Mouse (Mus musculus) heart, adult 10 weeks (tissue): ENCODE data around the gene Olfr1216. TPM values are rescaled to one million over a fixed set of nuclear protein-coding genes. Genes with fewer than 3 reads are reported as not detected.

Experiments
- polyA plus RNA-seq: library from polyadenylated mRNA; stranded (reverse); fragments of 350-450 nt; fragmentation: Illumina TruSeq; extraction: RNeasy Lipid Tissue Mini Kit (QIAGEN cat#74804); gene quantifications from one replicate; pipeline ENCODE4 v1.2.3, GENCODE M21; 2014; ENCODE audit warnings: low read depth, low replicate concordance

Gene Olfr1216
- polyA plus RNA-seq: not detected

DNA sequence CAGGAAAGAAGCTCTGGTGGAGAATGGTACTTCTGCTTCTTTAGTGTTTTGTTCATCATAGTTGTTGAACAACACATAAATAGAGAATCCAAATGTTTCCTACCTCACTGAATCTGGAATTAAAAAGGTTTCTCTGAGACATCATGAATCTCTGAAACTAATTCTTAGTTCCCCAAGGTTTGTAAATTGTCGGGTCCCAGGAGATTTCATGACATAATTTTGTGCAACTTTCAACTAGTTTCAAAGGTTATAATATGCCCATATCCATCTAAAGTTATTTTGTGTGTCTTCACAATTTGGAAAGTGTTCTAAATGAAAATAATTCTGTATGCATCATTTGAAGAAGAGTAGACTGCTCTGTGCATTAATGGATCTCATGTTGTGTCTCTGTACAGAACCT, at the start of gene Olfr1216:
Gene Olfr1216, minus strand, starts transcription at position 101 of the 400 bp plus-strand sequence.

DNA sequence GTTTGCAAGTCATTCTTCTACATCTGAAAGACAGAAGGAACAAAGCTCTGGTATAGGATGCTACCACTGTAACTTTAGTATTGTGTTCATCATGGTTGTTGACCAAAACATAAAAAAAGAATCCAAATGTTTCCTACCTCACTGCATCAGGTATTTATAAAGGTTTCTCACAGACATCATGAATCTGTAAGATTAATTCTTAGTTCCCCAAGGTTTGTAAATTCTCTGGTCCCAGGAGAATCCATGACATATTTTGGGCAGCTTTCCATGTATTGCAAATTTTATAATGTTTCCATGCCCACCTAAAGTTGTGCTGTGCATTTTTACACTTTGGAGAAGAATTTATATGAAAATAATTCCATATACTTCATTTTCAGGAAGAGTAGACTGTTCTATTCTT, 42.9 kb upstream of the Olfr1216 start, which contains the start of gene Olfr1218:
Gene Olfr1218, minus strand, starts transcription at position 101 of the 400 bp plus-strand sequence.

DNA sequence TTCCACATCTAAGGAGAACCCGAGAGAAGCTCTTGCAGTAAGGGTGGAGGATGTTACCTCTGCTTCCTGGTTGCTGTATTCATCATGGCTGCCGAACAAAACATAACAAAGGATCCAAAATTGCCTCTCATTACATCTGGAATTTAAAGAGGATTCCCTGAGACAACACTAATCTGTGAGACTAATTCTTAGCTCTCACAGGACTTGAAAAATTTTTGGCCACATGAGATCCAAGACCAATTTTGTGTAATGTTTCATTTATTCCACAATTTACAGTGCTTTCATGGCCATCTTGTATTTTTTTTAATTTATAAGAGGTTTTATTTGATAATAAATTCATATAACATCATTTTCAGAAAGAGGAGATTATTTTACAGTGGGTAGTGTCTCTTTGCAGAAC, 13.8 kb upstream of the Olfr1216 start, which contains the start of gene Olfr1217:
Gene Olfr1217, minus strand, starts transcription at position 101 of the 400 bp plus-strand sequence.

DNA sequence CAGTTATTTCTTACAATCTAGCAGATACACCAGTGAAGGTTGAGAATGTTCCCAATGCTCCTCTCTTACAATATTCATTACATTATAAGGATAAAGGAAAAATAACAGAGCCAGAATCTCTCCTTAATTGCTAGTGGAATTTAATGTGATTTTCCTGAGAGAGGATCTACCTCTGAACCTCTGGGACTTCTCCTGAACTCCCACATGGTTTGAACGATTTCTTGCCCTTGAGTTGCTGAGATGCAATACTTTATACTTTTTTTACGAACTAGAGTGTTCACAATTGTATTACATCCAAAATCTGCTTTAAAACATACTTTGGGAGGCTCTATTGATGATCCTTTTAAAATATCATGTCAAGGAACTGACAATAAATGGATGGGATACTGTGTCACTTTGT, 11.3 kb downstream of the Olfr1216 start, which contains the start of gene Olfr1215:
Gene Olfr1215, minus strand, starts transcription at position 101 of the 400 bp plus-strand sequence.

DNA sequence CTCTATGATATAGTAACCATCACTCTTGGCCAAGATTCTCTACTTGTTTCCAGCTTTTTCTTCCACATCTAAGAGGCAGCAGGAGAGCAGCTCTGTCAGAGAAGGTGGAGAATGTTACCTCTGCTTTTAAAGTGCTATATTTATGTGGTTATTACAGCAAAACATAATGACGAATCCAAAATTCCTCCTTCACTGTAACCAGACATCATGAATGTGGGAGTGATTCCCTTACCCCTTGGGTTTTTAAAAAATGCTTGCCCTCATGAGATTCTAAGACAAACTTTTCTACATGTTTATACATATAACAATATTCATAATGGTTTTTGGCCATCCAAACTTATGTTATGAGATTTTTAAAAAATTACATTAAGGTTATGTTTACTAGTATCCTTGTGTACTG, 25.6 kb downstream of the Olfr1216 start, which contains the start of gene Olfr1214:
Gene Olfr1214, minus strand, starts transcription at position 101 of the 400 bp plus-strand sequence.

DNA sequence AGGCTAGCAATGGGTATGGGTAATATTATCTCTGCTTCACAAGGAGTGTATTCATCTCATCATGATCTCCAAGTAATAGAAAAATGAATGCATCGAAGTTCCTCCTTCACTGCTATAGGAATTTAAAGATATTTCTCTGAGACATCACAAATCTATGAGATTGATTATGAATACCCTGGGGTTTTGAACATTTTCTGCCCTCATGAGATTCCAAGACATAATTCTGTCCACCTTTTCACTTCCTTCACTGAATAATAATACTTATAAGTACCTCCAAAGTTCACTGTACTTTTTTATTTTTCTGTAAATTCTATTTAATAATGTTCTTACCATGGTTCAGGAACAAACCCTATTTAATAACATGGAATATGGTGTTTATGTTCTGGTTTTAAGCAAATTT, 38.0 kb downstream of the Olfr1216 start, which contains the start of gene Gm13762:
Gene Gm13762, minus strand, starts transcription at position 101 of the 400 bp plus-strand sequence.

Other genes with a start within 250 kb of the Olfr1216 start
- gene Olfr1200, start 247.9 kb downstream of the Olfr1216 start, polyA plus RNA-seq: not detected
- not detected for gene Olfr1201, start 225.3 kb downstream of the Olfr1216 start, polyA plus RNA-seq
- gene Olfr1202, start 203.8 kb downstream of the Olfr1216 start, polyA plus RNA-seq: not detected
- gene Olfr1205, start 188.6 kb downstream of the Olfr1216 start, polyA plus RNA-seq: not detected
- not detected for gene Olfr1204, start 169.0 kb downstream of the Olfr1216 start, polyA plus RNA-seq
- gene Olfr1206, start 155.1 kb downstream of the Olfr1216 start, polyA plus RNA-seq: not detected
- gene Olfr1208, start 116.0 kb downstream of the Olfr1216 start, polyA plus RNA-seq: not detected
- not detected for gene Olfr1209, start 103.2 kb downstream of the Olfr1216 start, polyA plus RNA-seq
- not detected for gene Olfr1211, start 80.2 kb downstream of the Olfr1216 start, polyA plus RNA-seq
- not detected for gene Olfr1212, start 64.4 kb downstream of the Olfr1216 start, polyA plus RNA-seq
- not detected for gene Gm13762, start 38.1 kb downstream of the Olfr1216 start, polyA plus RNA-seq
- not detected for gene Olfr1214, start 25.7 kb downstream of the Olfr1216 start, polyA plus RNA-seq
- not detected for gene Olfr1215, start 11.4 kb downstream of the Olfr1216 start, polyA plus RNA-seq
- not detected for gene Olfr1217, start 13.7 kb upstream of the Olfr1216 start, polyA plus RNA-seq
- not detected for gene Olfr1218, start 42.8 kb upstream of the Olfr1216 start, polyA plus RNA-seq
- not detected for gene Olfr1219, start 65.2 kb upstream of the Olfr1216 start, polyA plus RNA-seq
- gene Olfr1220, start 88.5 kb upstream of the Olfr1216 start, polyA plus RNA-seq: not detected
- gene Olfr1221, start 98.9 kb upstream of the Olfr1216 start, polyA plus RNA-seq: not detected
- not detected for gene Olfr1222, start 114.7 kb upstream of the Olfr1216 start, polyA plus RNA-seq
- not detected for gene Olfr1223, start 133.2 kb upstream of the Olfr1216 start, polyA plus RNA-seq
- not detected for gene Olfr1224-ps1, start 145.8 kb upstream of the Olfr1216 start, polyA plus RNA-seq
- not detected for gene Olfr1225, start 156.3 kb upstream of the Olfr1216 start, polyA plus RNA-seq
- gene Olfr1226, start 181.7 kb upstream of the Olfr1216 start, polyA plus RNA-seq: not detected
- not detected for gene Olfr1228, start 235.7 kb upstream of the Olfr1216 start, polyA plus RNA-seq